Mouse (Mus musculus): Measurements from ENCODE around the gene Efcab11. TPM values are rescaled to one million over a fixed set of nuclear protein-coding genes. Genes with fewer than 3 reads are reported as not detected.

Efcab11 gene
- polyA plus RNA-seq, 2 experiments = 6.4 to 8.3 TPM

- no peak for ATAC-seq (ENCODE audit: low FRiP score, low read depth)
- TF ChIP-seq POLR2A (IDR thresholded peaks at IDR 0.05; ENCODE audit: borderline replicate concordance, extremely low read depth, insufficient read depth, insufficient read length) = no peak
- WGBS = 71% methylated on average over 5 of the region's 5 CpGs
- no peak for DNase-seq (ENCODE audit: low spot score)
- Histone ChIP-seq H3K9ac (ENCODE audit: low read depth, low read length, severe bottlenecking) (no peak overlapping the region), H3K9me3 (ENCODE audit: control insufficient read depth, low read length) (no peaks in the 10 kb centered on the region), H3K36me3 (ENCODE audit: control insufficient read depth, insufficient read depth, low read length) (no peaks in the 10 kb centered on the region), H3K27ac (replicated peaks; ENCODE audit: low read depth, low read length) (no peak overlapping the region), H3K27me3 (ENCODE audit: control insufficient read depth, insufficient read depth, low read length) (no peaks in the 10 kb centered on the region), H3K4me1 (ENCODE audit: control insufficient read depth, insufficient read depth, low read length) (no peaks in the 10 kb centered on the region), H3K4me2 (replicated peaks; ENCODE audit: low read depth, low read length, severe bottlenecking) (no peak overlapping the region), H3K4me3 (replicated peaks; ENCODE audit: low read length) (no peak overlapping the region)
Measured at GRCm38 (mm10) chr12:99739211-99739610, 145.0 kb downstream of the Efcab11 start.

- Histone ChIP-seq H3K27ac (replicated peaks; ENCODE audit: low read depth, low read length) (no peak overlapping the region), H3K4me1 (ENCODE audit: control insufficient read depth, insufficient read depth, low read length) (no peaks in the 10 kb centered on the region), H3K27me3 (ENCODE audit: control insufficient read depth, insufficient read depth, low read length) (no peaks in the 10 kb centered on the region), H3K9me3 (ENCODE audit: control insufficient read depth, low read length) (no peaks in the 10 kb centered on the region), H3K4me2 (replicated peaks; ENCODE audit: low read depth, low read length, severe bottlenecking) (no peak overlapping the region), H3K4me3 (replicated peaks; ENCODE audit: low read length) (no peak overlapping the region), H3K36me3 (ENCODE audit: control insufficient read depth, insufficient read depth, low read length) (no peaks in the 10 kb centered on the region), H3K9ac (ENCODE audit: low read depth, low read length, severe bottlenecking) (no peak overlapping the region)
- TF ChIP-seq POLR2A (IDR thresholded peaks at IDR 0.05; ENCODE audit: borderline replicate concordance, extremely low read depth, insufficient read depth, insufficient read length) = no peak
- 90% methylated on average over 6 of the region's 6 CpGs for WGBS
- no peak for ATAC-seq (ENCODE audit: low FRiP score, low read depth)
- no peak for DNase-seq (ENCODE audit: low spot score)
Measured at GRCm38 (mm10) chr12:99738256-99738655, 146.0 kb downstream of the Efcab11 start.

- Histone ChIP-seq H3K36me3 (ENCODE audit: control insufficient read depth, insufficient read depth, low read length) (no peaks in the 10 kb centered on the region), H3K9me3 (ENCODE audit: control insufficient read depth, low read length) (no peaks in the 10 kb centered on the region), H3K27ac (replicated peaks; ENCODE audit: low read depth, low read length) (no peak overlapping the region), H3K4me1 (ENCODE audit: control insufficient read depth, insufficient read depth, low read length) (no peaks in the 10 kb centered on the region), H3K27me3 (ENCODE audit: control insufficient read depth, insufficient read depth, low read length) (no peaks in the 10 kb centered on the region), H3K4me3 (replicated peaks; ENCODE audit: low read length) (no peak overlapping the region), H3K4me2 (replicated peaks; ENCODE audit: low read depth, low read length, severe bottlenecking) (no peak overlapping the region), H3K9ac (ENCODE audit: low read depth, low read length, severe bottlenecking) (no peak overlapping the region)
- no peak for TF ChIP-seq POLR2A (IDR thresholded peaks at IDR 0.05; ENCODE audit: borderline replicate concordance, extremely low read depth, insufficient read depth, insufficient read length)
- DNase-seq (ENCODE audit: low spot score) (no peak), ATAC-seq (ENCODE audit: low FRiP score, low read depth) (no peak)
- 52% methylated on average over 3 of the region's 3 CpGs for WGBS
Measured at GRCm38 (mm10) chr12:99736971-99737370, 147.3 kb downstream of the Efcab11 start.

GRCm38 (mm10) chr12:99735172-99735571 lies 149.1 kb downstream of the Efcab11 start:
- H3K4me3 ChIP-seq (replicated peaks; ENCODE audit: low read length) = no peak overlapping the region
- no peak for ATAC-seq (ENCODE audit: low FRiP score, low read depth)
- WGBS = 78% methylated on average over 10 of the region's 10 CpGs

GRCm38 (mm10) chr12:99724206-99724605 lies 160.0 kb downstream of the Efcab11 start:
- Histone ChIP-seq H3K36me3 (ENCODE audit: control insufficient read depth, insufficient read depth, low read length) (no peaks in the 10 kb centered on the region), H3K9me3 (ENCODE audit: control insufficient read depth, low read length) (no peaks in the 10 kb centered on the region), H3K27ac (replicated peaks; ENCODE audit: low read depth, low read length) (no peak overlapping the region), H3K27me3 (ENCODE audit: control insufficient read depth, insufficient read depth, low read length) (no peaks in the 10 kb centered on the region), H3K9ac (ENCODE audit: low read depth, low read length, severe bottlenecking) (no peak overlapping the region), H3K4me2 (replicated peaks; ENCODE audit: low read depth, low read length, severe bottlenecking) (no peak overlapping the region), H3K4me1 (ENCODE audit: control insufficient read depth, insufficient read depth, low read length) (peaks cover 8% of the 10 kb centered on the region; the same call in 1 of the 2 replicates), H3K4me3 (replicated peaks; ENCODE audit: low read length) (no peak overlapping the region)
- DNase-seq (ENCODE audit: low spot score) (no peak), ATAC-seq (ENCODE audit: low FRiP score, low read depth) (no peak)
- no peak for TF ChIP-seq POLR2A (IDR thresholded peaks at IDR 0.05; ENCODE audit: borderline replicate concordance, extremely low read depth, insufficient read depth, insufficient read length)
- WGBS = 98% methylated on average over 12 of the region's 12 CpGs

More at GRCm38 (mm10) chr12:99735172-99735571, 149.1 kb downstream of the Efcab11 start:
- H3K9ac ChIP-seq (ENCODE audit: low read depth, low read length, severe bottlenecking) = no peak overlapping the region
- H3K4me2 ChIP-seq (replicated peaks; ENCODE audit: low read depth, low read length, severe bottlenecking) = no peak overlapping the region
- no peaks in the 10 kb centered on the region for H3K9me3 ChIP-seq (ENCODE audit: control insufficient read depth, low read length)
- H3K4me1 ChIP-seq (ENCODE audit: control insufficient read depth, insufficient read depth, low read length) = no peaks in the 10 kb centered on the region
- no peak overlapping the region for H3K27ac ChIP-seq (replicated peaks; ENCODE audit: low read depth, low read length)
- H3K27me3 ChIP-seq (ENCODE audit: control insufficient read depth, insufficient read depth, low read length) = no peaks in the 10 kb centered on the region
- DNase-seq (ENCODE audit: low spot score) = no peak
- no peaks in the 10 kb centered on the region for H3K36me3 ChIP-seq (ENCODE audit: control insufficient read depth, insufficient read depth, low read length)
- no peak for TF ChIP-seq POLR2A (IDR thresholded peaks at IDR 0.05; ENCODE audit: borderline replicate concordance, extremely low read depth, insufficient read depth, insufficient read length)

- H3K9ac ChIP-seq (ENCODE audit: low read depth, low read length, severe bottlenecking) = no peak overlapping the region
- 79% methylated on average over 8 of the region's 8 CpGs for WGBS
- no peak for DNase-seq (ENCODE audit: low spot score)
- H3K4me1 ChIP-seq (ENCODE audit: control insufficient read depth, insufficient read depth, low read length) = peaks cover 8% of the 10 kb centered on the region; the same call in 1 of the 2 replicates
- ATAC-seq (ENCODE audit: low FRiP score, low read depth) = no peak
- H3K27ac ChIP-seq (replicated peaks; ENCODE audit: low read depth, low read length) = no peak overlapping the region
- H3K36me3 ChIP-seq (ENCODE audit: control insufficient read depth, insufficient read depth, low read length) = no peaks in the 10 kb centered on the region
- H3K4me3 ChIP-seq (replicated peaks; ENCODE audit: low read length) = no peak overlapping the region
- no peaks in the 10 kb centered on the region for H3K9me3 ChIP-seq (ENCODE audit: control insufficient read depth, low read length)
- no peaks in the 10 kb centered on the region for H3K27me3 ChIP-seq (ENCODE audit: control insufficient read depth, insufficient read depth, low read length)
- no peak for TF ChIP-seq POLR2A (IDR thresholded peaks at IDR 0.05; ENCODE audit: borderline replicate concordance, extremely low read depth, insufficient read depth, insufficient read length)
- H3K4me2 ChIP-seq (replicated peaks; ENCODE audit: low read depth, low read length, severe bottlenecking) = no peak overlapping the region
Measured at GRCm38 (mm10) chr12:99723791-99724190, 160.4 kb downstream of the Efcab11 start.
